Mouse (Mus musculus) kidney, adult 2 months (tissue): ENCODE measurements around the gene Iba57.

Experiments used
- CTCF ChIP-seq: fragments of 200-500 bp; conservative IDR thresholded peaks from 2 replicates; pipeline ENCODE4 v1.5.1; 2011; ENCODE audit warnings: low read depth, mild to moderate bottlenecking, control low read depth, low read length, moderate library complexity, mixed read lengths; ENCODE audit not compliant: insufficient read depth, insufficient read length
- POLR2A ChIP-seq: fragments of 200-500 bp; IDR thresholded peaks from one replicate; pipeline ENCODE4 v1.6.1; 2011; ENCODE audit warnings: low read depth, low read length, control low read depth

GRCm38 (mm10) chr11:59170549-59170948, 7.0 kb upstream of the Iba57 start:
- no peak for TF ChIP-seq CTCF
- no peak for TF ChIP-seq POLR2A
